Mouse (Mus musculus): ENCODE results near the gene Ptpn11.

DNA sequence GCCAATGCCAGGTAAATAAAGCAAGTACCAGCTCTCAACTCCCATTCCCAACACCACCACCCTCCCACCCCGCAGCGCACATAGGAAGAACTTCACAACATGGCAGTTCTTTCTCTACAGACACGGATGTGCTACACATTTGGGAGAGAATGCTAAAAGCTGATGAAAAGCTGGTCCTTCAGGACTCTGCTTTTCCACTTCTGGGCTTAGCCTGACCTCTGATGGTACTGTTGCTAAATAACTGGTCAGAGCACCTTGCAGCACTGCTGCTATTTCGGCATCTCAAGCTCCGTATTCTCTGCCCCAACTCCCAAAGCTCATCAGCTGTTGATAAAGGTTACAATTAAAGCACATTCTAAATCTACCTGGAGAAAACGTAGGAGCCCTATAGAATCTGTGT, 24.3 kb downstream of the Ptpn11 start:
- TF ChIP-seq CTCF (IDR thresholded peaks at IDR 0.05; ENCODE audit: borderline replicate concordance, insufficient read depth, low read length) = no peak
- no peak for TF ChIP-seq POLR2A (IDR thresholded peaks at IDR 0.05; ENCODE audit: low read depth, low read length)

Data from embryonic fibroblast, embryonic 13.5 days (primary cell).